Mouse (Mus musculus) liver, embryonic 18 days (tissue): ENCODE measurements around the gene Ctsz. TPM values are rescaled to one million over a fixed set of nuclear protein-coding genes. Genes with fewer than 3 reads are reported as not detected.

Experiments used
- polyA plus RNA-seq: library from polyadenylated mRNA; depleted of rRNA; stranded (reverse); fragments of >200 nt; gene quantifications from 2 replicates; pipeline ENCODE4 v1.2.3, GENCODE M21; 2012; rRNA removed

Ctsz gene
- polyA plus RNA-seq, result 120 and 125 TPM in 2 replicates

GRCm38 (mm10) chr2:174438737-174439449 is at the start of gene Ctsz:
Gene Ctsz, minus strand, starts transcription at chr2:174439039.

GRCm38 (mm10) chr2:174472818-174473549 is 34.1 kb upstream of the Ctsz start, which contains the start of gene Prelid3b:
Gene Prelid3b, minus strand, starts transcription at chr2:174473081.

GRCm38 (mm10) chr2:174463789-174464523 is 25.1 kb upstream of the Ctsz start, which contains the start of gene Atp5e:
Gene Atp5e, minus strand, starts transcription at chr2:174464105.

GRCm38 (mm10) chr2:174450353-174450752 is 11.5 kb upstream of the Ctsz start, which contains the start of gene Tubb1:
Gene Tubb1, plus strand, starts transcription at chr2:174450695.

GRCm38 (mm10) chr2:174415731-174416310 is 23.0 kb downstream of the Ctsz start, which contains the start of gene Nelfcd:
Gene Nelfcd, plus strand, starts transcription at chr2:174415804.

Other genes with a start within 250 kb of the Ctsz start
- gene Gnas, start 154.7 kb downstream of the Ctsz start, polyA plus RNA-seq, result 313 and 331 TPM in 2 replicates
- 0.52 and 0.77 TPM in 2 replicates for gene Gm20721, start 92.3 kb downstream of the Ctsz start, polyA plus RNA-seq
- 34.9 and 35.1 TPM in 2 replicates for gene Nelfcd, start 23.2 kb downstream of the Ctsz start, polyA plus RNA-seq
- 20.6 and 21.4 TPM in 2 replicates for gene Tubb1, start 11.7 kb upstream of the Ctsz start, polyA plus RNA-seq
- gene Atp5e, start 25.1 kb upstream of the Ctsz start, polyA plus RNA-seq, result 234 and 260 TPM in 2 replicates
- 43.0 and 44.3 TPM in 2 replicates for gene Prelid3b, start 34.0 kb upstream of the Ctsz start, polyA plus RNA-seq
- gene Zfp831, start 204.5 kb upstream of the Ctsz start, polyA plus RNA-seq, result 0.13 and 0.16 TPM in 2 replicates